Mouse (Mus musculus) gastrocnemius, adult 8-10 months (tissue): ENCODE data around the gene Rps23. TPM values are rescaled to one million over a fixed set of nuclear protein-coding genes. Genes with fewer than 3 reads are reported as not detected.
A peak's percentile ranks its signal among the peaks of the same experiment; 100 is the strongest.

Source experiments
- DNase-seq, 2 experiments: peaks; one replicate each; pipeline ENCODE4 v3.0.0; 2022; ENCODE audit warnings: low spot score in 2 of 2
- total RNA-seq, 4 experiments: library from RNA; stranded (reverse); gene quantifications; 2 replicates each; pipeline ENCODE4 v1.2.4; 2022

The Rps23 gene
- total RNA-seq, 4 experiments from 2014 or later: 134 to 205 (median 165) TPM

GRCm38 (mm10) chr13:90933256-90933655 lies 10.5 kb downstream of the Rps23 start:
- DNase-seq: peak in 1 of 2 experiments; percentile 21

DNA sequence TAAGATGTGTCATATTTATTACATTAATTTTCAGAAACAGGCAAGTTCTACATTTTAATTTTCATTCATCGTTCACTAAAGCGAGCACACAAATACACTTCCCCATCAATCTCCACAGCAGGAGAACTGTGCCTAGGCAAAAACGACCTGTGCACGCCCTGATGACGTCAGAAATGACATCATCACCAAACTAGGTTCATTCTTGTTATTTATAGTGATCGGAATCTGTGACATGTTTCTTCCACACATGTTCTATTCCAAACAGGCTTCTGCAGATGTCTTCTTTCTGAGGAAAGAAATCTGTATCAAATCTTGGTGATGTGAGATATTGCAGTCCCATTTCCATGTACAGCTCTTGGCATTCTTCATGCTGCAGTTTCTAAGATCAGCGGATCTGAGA lies 13.1 kb downstream of the Rps23 start:
- no peak for DNase-seq

DNA sequence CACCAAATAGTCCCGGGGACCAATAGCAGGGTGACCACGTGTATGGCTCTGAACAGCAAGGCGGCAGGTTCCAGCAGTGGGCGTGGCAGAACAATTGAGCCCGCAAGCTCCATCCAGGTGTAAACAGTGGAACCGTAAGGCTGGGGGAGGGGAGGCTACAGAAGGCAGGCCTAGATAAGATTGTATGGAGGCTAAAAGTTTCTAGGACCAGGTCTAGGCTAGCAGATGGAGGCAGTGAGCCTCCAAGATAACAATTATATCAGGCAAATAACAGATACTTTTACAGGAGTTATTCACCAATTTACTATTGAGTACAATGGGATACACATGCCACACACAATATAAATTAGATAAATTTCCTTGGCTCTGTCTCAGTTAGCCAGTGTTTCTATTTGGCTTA lies 16.4 kb downstream of the Rps23 start:
- no peak for DNase-seq

GRCm38 (mm10) chr13:90939600-90939999 lies 16.8 kb downstream of the Rps23 start:
- DNase-seq: no peak

GRCm38 (mm10) chr13:90958894-90959293 lies 36.1 kb downstream of the Rps23 start:
- DNase-seq: no peak

GRCm38 (mm10) chr13:90960591-90960990 lies 37.8 kb downstream of the Rps23 start:
- no peak for DNase-seq

DNA sequence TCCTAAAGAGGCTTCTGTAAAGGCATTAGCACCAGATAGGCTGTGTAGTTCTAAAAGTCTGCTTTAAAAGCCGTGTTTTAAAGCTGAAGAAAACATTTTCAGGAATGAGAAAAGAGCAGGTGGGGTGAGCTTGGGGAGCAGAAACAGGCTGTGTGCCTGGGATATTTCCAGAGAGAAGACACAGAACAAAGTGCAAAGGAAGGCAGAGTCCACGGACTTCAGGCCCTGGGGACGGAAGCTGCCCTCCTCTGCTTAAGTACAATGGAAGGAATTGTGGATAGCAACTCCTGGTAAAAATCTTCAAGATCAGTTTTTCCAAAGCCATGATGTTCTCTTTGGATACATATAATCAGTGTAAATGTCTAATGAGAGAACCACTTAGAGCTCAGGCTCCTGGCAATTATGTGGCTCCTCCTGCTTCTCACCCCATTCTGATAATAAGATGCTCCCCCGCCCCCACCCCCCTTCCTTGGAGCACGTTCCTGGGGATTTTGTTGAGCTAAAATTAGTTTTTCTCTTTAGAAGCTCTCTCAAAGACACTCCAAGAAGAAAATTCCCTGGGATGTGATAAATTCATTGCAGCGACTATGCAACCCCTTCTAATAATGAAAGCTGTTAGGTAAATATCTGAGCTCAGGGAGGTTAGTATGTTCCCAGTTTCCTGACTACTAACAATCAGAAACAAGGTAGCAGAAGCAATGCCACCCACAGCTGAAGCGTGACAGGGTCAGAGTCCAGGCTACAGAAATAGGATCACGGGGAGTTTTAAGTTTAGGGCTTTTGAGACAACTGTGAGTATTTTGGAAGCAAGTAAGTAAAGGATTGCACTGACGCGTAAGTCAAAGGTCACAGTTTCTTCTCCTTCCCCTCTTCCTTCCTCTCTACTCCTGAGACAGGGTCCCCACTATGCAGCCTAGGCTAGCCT lies 40.3 kb downstream of the Rps23 start:
- no peak for DNase-seq

DNA sequence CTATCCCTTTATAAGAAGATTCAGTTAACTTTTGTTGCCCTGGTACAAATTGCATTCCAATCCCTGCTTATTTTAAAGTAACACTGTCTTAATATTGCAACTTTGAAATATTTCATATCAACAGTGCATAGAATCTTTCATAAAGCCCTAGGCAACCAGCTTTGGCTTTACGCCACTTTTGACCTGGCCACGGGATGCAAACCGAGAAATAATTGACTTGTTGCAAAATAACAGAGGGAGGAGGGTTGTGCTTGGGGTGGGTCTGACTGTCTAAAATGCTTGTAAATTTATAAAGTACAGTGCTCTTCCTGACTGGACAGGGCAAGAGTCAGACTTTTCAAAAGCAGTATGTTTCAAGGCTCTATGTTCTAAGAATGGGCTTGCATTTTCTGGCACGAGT lies 41.8 kb downstream of the Rps23 start:
- no peak for DNase-seq

DNA sequence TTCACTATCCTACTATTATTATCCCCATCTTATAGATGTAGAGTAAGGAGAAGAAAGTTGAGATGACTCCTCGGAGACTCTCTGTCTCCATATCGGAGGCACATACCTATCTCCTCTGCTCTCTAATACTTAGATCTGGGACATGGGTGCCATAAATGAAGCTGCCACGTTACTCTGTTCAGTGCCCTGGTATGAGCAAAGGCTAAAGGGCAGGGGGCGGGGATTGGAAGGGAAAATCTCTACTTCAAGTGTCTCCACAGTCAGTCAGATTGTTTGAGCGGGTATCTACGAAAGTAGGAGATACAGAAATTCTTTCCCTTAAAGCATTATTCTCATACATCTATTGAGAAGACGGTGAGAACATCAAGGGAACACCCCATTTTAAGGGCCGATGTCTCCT lies 43.2 kb downstream of the Rps23 start:
- DNase-seq: no peak

GRCm38 (mm10) chr13:90967422-90967821 lies 44.7 kb downstream of the Rps23 start:
- peak; percentile 48 to 62 for DNase-seq

DNA sequence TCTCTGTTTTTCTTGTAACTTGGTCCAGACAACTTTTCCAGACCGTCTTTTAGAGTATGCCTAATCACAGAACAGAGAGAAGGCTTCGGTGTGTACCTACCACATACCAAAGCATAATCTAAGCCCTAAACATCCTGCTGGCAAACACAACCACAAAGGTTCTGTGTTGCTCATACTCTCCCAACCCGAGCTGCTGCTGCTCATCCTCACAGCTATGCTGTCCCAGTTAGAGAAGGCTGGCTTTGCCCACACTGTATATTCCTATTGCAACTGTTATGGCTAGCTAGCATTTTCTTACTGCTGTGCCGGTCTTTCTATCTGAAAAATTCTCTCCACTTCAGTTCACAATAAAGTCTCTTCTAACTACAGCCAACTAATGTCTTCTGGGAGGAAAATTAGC lies 46.2 kb downstream of the Rps23 start:
- DNase-seq: no peak

DNA sequence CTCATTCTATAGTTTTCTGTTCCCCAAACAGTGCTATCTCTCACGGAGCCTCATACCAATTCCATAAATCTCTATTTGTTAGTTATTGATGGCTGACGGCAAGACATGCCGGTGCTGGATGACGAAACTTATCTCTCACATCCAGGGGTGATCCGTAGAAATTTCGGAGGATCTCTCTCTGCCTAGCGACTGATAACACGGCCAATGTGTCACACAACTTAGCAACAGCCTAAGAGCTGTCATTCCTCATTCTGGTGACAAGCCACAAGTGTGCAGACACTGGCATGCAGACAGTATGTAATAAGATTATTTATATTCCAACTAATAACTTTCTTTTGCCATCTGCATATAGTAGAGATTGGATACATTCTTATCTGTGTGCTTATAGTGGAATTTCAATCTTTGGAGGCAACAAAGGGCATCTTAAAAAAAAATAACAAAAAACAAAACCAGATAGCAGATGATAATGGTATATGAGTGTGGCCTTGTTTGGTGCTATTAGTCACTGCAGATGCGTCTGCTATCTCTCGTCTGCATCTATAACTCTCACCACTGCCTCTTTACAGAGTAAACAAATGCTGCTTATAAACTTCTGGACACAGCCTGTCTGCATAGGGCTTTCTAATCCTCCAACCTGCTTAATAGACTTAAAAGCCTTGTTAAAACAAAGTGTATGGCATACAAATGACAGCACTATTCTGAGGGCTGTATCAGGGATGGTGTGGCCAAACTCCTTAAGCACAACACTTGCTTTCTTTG lies 47.7 kb downstream of the Rps23 start:
- no peak for DNase-seq

DNA sequence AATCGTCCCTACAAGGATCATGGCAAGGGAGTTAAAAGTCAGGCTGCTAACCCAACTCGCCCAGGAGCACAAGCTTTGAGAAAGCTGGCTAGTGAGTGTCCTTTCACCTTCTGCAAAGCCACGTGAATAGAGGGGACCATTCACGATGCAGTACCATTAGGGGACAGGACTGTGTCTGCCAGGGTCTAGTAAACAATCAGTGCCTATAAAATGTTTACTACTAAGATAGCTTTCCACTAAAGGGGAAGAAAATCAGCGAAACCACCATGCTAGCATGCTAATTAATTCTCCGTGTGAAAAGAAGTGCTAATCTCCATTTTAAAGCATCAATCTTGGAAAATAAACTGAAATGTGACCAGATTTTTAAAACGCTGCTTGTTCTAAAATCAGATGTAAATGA lies 50.7 kb downstream of the Rps23 start:
- DNase-seq: no peak

Other genes with a start within 250 kb of the Rps23 start
- gene Atp6ap1l, start 17.6 kb upstream of the Rps23 start, total RNA-seq: not detected